Mouse (Mus musculus) kidney, adult 11 months (tissue): Measurements from ENCODE around the gene Ank3.

ENCODE experiments used
- DNase-seq: peaks from one replicate; pipeline ENCODE4 v3.0.0; 2022

The Ank3 gene

GRCm38 (mm10) chr10:69418716-69419115, 20.1 kb downstream of the Ank3 start:
- DNase-seq, result no peak

DNA sequence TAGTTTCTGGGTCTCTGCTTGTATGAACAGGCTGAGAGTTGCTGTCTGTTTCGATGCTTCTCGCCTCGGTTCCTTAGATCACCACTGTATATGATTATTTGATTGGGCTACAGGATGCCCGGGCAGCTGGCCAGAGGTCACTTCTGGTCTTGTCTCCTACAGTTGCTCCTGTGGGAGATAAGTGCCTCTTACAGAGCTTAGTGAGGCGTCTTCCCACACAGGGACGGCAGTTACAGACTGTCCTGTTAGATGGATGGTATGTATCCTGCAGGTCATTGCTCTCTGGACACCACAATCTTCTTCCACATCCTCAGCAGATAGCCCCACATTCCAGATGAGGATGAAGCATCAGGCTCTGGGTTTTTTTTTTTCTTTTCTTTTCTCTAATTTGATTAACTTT, 21.7 kb downstream of the Ank3 start:
- no peak for DNase-seq

- no peak for DNase-seq
These were observed 25.5 kb downstream of the Ank3 start for GRCm38 (mm10) chr10:69424051-69424450.

GRCm38 (mm10) chr10:69430138-69430537, 31.6 kb downstream of the Ank3 start:
- DNase-seq, result no peak

DNA sequence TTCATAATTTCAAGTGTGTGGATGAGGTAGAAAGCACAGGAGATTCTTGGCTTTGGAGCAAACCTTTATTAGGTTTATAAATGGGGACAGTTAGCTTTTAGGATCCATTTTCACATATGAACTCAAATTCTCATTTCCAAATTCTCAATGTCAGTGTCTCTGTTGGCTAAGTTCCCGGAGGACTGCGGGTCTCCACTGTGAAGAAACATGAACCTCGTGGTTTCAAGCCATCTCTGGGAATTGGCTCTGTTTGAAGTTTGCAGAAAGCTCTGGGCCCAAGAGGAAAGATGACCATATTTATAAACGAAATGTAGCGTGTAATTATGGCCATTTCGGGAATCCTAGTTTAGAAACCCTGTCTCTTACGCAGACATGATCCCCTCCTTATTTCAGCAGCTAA, 32.5 kb downstream of the Ank3 start:
- DNase-seq, result no peak

DNA sequence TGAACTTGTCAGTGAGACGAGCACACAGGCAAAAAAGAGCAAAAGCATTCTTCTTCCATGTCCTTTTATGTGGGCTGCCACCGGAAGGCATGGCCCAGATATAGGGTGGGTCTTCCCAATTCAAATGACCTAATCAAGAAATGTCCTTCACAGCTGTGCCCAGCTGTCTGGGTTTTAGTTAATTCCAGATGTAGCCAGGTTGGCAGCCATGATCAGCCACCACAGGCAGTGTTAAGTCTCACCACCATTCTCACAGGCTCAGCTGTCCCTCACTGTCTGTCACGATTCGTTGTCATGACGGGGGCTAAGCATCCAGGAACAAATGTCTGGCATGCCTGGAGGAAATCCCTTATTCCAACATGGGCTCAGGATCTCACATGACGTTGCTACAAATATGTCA, 36.6 kb downstream of the Ank3 start:
- no peak for DNase-seq

GRCm38 (mm10) chr10:69439449-69439848, 40.9 kb downstream of the Ank3 start:
- no peak for DNase-seq

DNA sequence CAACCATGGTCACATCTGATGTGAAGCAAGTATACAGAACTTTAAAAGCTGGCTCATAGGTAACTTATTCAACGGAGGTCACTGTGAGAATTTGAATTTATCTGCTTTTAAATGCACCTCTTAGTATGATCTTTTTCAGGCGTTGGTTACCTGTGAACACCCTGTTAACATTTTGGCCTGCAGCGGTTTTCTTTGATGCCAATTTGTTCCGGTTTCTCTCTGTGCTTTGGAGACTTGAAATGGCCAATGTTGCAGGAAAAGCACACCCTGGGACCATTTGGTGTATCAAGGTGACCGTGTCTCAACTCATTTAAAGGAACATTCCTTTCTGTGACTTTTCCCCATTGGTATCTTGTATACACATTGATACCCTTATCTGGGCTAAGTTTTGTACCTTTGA, 46.0 kb downstream of the Ank3 start:
- peak; percentile 66 for DNase-seq

DNA sequence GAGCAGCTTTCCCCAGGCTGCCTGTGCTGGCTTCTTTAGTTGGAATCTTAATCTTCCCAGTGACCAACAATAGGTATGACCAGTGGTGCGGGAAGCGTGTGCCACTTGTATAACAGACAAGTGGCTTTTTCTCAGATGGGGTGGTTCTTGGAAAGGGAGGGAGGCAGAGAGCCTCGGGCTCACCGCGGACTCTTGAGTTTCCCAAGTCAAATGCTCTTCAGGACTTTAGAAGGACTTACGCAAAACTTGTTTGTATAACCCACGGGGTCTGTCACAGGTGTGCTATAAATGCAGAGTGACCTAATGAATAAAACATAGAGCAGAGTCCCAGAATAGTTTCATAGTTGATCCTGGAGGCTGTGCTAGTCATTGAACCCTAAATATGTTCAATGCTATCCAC, 47.4 kb downstream of the Ank3 start:
- DNase-seq, result peak; percentile 66

DNA sequence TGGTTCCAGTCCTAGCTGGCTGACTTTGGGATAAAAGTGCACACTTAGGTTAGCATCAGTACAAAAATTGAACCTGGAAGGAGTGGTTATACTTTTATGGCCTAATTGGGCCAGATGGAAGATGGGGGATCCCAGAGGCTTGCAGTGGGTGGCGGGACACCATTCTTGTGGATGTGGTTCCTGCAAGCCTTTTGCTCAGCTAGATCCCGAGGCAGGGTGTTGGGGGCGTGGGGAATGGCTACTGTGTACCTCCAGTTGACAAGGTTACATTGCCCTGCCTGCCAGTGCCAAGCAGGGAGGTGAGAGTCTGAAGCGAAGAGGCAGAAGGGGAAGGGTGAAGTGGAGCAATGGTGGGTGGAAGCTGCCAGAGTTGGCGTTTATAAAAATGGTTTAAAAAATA, 48.0 kb downstream of the Ank3 start:
- DNase-seq, result peak; percentile 49

DNA sequence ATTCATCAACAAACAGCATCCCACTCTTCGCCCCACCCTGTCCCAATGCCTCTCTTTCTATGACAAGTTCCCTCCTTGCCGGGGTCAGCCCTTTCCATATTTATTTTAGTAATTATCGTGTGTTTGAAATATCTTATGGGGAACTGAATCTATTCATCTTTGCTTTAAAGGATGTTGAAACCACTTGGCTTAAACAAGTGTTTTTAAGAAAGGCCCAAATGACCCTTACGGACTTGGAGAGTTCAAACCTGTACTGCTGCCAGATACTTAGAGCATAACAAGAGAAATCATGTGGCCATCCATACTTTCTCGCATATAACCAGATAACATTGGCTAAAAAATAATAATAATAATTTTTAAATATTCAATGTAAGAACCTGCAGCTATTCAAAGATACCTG, 48.7 kb downstream of the Ank3 start:
- no peak for DNase-seq

- no peak for DNase-seq
These were observed 49.6 kb downstream of the Ank3 start for GRCm38 (mm10) chr10:69448174-69448573.

DNA sequence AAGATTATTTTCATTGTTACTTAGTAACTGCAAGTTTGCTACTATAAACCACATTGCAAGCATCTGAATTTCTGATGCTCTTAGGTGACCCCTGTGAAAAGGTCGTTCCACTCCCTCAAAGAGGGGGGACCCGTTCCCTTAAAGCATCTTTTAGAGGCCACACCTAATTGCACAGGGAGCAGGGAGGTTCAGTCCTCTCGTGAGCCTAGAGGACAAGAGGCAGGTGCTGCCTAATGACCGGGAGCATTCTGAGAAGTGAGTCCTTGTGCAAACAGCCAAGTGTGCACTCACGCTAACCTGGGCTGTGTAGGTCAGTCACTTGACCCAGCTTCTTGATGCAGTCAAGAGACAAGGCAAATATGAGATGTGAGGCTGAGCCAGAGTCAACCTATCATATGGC, 52.4 kb downstream of the Ank3 start:
- DNase-seq, result no peak

DNA sequence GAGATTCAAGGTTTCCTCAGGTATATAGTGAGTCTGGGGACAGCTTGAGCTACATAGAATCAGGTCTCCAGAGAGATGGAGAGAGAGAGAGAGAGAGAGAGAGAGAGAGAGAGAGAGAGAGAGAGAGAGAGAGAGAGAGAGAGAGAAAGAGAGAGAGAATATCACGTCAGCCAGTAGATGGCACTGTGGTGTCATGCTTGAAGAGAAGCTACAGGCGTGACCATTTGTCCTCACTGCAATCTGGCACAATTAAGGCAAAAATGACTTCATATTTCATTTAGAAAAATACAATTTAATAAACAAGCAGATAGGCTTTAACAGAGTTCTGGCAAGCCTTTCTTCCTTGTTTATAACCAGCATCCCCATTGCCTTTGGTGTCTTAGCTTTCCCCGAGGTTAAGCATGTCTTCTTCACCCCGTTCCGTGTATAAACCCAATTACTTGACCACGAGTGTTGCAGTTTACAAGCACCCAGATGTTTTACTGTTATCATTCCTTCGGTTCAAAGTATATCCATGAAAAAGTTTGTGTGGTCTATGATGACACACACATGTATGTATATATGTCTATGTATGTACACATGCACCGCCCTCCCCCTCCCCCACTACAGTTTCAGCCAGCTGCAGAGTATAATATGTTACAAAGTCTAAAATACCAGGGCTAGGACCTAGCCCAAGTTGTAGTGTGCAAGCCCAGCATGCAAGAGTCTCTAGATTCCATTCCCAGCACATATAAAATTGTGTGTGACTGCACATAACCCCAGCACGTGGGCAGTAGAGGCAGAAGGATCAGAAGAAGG, 53.8 kb downstream of the Ank3 start:
- no peak for DNase-seq

DNA sequence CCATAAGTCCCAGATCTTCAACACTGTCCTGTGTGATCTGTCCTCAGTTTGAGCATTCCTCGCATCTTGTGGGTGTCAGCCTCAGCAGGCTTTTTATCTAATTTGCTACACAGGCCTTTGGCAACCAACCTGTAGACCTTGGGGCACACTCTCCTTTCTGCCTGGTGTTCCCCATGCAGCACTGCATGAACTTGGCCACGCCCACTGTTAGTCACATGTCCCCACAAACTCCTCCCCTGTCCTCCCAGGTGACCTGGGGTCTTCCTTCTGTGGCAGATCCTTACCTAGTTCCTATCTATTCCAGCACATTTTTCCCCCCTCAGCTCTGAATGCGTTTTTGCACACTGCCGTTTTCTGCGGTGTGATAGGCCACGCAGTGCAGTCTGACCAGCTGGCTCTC, 55.0 kb downstream of the Ank3 start:
- DNase-seq, result no peak

GRCm38 (mm10) chr10:69454480-69454879, 55.9 kb downstream of the Ank3 start:
- no peak for DNase-seq

DNA sequence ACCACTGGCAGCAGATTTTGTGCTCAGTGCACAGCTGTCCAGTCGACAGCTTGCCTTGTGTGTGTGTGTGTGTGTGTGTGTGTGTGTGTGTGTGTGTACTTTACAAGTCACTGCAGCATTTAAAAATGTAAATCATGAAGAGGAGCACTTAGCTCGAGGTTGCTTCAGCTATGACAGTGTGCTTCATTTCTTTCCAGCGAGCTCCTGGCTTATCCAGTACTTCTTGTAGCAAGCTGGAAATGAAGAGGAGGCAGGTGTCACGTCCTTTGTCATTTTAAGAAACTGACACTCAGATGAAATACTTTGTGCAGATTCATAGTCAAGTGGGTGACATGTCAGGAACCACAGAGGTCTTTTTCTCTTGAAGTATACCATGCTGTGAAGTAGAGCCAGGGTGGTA, 66.3 kb downstream of the Ank3 start:
- no peak for DNase-seq

DNA sequence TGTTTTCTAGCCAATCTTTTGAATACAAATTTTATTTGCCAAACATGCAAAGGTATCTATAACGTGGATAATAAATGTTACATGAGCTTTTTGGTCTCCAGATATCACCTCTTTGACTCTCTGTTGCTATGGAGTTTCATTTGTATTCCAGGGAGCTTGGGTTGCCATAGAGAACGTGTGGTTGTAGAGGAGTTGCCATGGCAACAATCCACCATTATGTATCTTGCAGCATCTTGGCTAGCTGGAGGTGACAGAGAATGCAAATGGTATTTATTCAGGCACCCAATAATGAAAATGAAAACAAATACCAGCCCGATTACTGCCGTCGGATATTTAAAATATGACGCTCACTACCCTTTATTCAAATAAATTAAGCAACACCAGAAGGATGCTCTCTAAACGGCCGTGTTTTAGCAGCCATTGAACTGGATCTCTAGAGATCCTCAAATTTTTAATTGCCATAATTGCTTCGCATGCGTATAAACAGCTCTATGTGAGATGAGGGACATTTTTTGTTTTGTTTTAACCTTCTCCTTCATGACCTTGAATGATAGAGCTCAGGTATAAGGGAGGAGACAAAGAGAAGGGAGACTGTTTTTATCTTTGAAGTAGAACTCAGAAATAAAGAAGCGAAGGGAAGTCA, 67.1 kb downstream of the Ank3 start:
- no peak for DNase-seq

DNA sequence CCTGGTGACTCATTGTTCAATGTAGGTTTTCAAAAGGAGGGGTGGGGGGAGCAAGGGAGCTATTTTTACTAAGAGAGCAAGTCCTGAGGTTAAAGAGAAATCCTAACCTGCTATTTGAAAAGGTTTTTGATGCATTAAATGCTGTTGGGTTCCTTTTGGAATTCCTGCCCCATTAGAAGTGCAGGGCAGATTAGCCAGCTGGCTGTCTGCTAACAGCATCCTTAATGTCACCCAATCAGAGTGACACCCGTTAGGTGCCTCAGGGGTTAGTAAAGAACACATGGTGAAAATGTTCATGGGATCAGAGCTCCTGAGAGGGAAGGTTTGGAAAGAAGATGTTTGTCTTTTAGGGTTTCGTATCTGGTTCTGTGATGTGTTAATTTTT, 67.6 kb downstream of the Ank3 start:
- DNase-seq, result no peak

- no peak for DNase-seq
These were observed 68.0 kb downstream of the Ank3 start for GRCm38 (mm10) chr10:69466586-69466985.

DNA sequence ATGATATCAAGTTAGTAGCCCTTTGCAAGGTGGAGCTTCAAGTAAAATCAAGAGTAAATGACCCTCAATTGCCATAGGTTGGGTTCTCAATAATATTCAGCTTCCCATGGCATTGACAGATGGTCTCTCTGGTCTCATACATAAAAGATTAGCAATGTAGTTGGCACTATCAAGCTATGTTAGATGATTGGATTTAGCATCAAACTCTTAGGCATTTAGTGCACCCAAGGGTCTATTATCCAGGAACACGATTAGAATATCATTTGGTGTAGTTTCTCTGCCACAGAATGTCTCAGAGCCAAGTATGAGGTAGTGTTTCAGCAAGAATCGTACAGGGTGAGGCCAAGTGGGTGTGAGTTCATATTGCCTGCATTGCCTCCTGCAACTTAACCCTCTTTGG, 68.6 kb downstream of the Ank3 start:
- DNase-seq, result no peak

DNA sequence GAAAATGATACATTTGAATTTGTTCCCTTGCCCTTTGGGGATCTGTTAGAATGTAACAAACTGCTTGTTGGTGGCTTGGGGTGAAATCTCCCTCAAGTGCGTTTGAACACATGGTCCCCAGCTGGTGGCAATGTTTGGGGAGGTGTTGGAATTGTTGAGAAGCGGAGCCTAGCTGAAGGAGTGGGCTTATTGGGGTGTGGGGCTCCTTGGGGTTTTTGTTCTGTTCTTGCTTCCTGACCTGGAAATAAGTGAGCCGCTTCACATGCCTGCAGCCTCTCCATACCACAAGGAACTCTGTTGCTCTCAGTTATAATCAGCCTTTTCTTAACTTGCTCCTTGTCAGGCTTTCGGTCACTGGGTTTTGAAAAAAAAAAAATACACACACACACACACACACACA, 73.3 kb downstream of the Ank3 start:
- no peak for DNase-seq

DNA sequence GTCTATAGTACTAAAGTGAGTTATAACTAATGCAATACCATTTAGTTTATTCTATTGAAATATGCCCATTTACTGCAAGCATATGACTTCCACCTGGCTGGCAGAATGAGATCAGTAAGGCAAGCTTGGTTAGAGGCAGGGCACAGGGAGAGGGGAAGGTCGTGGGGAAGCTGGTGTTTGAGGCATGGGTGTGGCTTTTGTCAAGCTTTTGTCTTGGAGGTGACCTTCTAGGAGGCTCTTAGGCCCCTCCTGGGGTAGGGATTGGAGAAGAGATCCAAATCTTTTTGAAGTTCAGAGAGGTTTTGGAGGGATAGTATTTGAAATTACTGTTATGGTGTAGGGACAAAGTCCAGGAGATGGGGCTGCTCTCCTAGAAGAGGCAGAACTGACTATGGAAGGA, 78.3 kb downstream of the Ank3 start:
- DNase-seq, result no peak

DNA sequence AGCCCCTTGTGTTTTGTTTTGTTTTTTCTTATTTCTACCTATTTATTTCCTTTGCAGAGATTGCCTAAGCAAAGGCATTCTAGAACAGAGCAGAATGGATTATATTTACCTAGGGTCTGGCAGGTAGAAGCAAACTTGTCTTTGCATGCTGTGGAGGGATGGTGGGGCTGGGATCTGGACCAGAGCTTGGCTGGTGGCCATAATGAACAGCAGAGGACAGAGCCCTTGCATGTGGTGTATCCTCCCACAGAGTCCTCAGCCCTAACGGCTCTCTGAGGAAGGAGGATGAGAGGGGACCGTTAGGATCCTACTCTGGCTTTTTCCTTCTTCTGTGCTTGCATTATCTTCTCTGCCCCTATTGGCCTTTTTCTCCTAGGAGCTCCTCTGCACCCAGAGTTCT, 79.1 kb downstream of the Ank3 start:
- DNase-seq, result no peak

GRCm38 (mm10) chr10:69478831-69479230, 80.3 kb downstream of the Ank3 start:
- DNase-seq, result no peak
